Mouse (Mus musculus) fat pad, adult 2 months (tissue): ENCODE results near the gene Gzmm.

Source experiments
- DNase-seq: peaks from one replicate; pipeline ENCODE4 v3.0.0-alpha.2; 2011; ENCODE audit warnings: low read depth, low spot score; ENCODE audit errors: extremely low read depth

Gene Gzmm

DNA sequence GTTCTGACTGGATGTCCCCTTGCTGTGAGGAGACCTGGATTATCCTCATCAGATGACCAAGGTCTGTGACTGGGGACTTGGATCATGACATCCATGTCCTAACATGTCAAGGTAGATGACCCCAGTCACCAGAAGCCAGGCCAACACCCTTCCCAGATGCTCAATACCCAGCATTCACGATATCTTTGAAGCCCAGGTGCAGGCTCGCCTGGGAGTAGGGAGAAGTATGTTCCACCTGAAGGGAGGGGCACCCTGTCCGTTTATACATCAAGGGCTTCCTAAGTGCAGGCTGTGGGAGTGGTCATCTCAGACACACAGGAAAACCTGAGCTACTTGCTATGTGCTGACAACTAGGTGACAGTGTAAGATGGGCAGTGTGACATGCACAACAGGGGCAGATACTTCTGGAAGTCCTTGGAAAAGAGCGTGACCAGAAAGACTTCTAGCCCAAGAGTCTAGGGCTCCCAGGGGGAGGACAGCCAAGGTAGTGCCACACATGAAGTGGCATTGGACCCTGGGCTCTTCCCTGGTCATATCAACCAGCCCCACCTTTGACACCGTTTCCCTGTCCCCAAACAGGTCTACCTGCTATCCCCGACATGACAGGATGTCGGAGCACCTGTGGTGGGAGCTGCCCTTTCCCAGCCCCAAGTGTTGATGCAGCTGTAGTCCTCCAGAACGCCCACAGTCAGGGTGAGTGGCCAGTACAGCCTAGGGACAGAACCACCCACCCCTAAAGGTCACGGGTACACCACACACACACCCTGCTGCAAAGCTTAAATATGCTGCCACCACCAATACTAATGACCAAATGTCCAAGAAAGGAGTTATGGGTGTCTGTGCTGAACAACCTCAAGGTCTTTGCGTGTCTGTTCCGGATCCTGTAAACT, 8.0 kb upstream of the Gzmm start:
- DNase-seq: no peak

- DNase-seq: no peak
These were observed 7.1 kb upstream of the Gzmm start, which contains the start of gene Cdc34 for GRCm38 (mm10) chr10:79681591-79682245. Gene Cdc34 (plus strand): TSS chr10:79682195.

DNA sequence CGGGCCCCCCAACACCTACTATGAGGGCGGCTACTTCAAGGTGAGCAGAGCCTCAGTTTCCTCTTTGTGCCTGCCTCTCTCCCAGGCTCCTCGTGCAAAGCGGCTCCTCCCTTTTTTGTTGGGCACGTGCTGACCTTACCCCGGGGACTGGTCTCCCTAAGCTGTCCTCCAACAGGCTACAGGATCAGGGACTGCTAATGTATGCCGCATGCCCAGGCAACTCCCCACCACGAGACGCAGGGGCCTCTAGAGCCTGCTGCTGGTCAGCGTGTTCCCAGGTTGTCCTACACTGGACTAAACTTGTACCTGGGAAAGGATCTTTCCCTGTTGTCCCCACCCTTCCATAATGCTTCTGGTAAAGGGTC, 6.3 kb upstream of the Gzmm start:
- DNase-seq: no peak

DNA sequence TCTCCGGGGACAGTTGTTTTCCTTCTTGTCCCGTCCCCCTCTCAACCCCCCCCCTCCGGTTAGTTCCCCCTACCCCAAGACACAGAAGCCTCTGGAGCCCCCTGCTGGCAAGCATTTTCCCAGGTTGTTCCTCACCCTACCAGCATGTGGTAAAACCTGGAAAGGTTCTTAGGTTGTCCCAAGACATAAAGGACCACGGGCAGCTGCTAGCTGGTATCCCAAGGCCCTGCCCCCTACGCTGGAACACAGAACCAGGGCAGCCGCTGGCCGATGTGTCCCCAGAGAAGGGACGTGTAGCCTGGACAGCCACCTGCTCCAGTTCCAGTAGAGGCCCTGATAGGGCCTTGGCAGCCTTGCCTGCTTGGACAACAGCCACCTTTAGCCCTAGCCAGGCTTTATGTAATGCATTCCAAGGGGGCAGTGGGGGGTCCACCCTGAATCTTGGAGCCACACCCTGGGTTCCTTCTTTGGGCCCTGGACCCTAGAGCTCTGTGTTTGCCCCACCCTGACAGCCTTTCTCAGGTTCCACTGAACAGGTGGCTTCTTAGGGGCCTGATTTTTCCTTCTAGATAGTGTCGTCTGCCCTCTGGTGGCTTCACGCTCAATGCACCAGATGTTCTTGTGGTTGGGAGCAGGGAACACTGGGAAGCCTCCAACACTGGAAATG, 5.8 kb upstream of the Gzmm start:
- DNase-seq: no peak

DNA sequence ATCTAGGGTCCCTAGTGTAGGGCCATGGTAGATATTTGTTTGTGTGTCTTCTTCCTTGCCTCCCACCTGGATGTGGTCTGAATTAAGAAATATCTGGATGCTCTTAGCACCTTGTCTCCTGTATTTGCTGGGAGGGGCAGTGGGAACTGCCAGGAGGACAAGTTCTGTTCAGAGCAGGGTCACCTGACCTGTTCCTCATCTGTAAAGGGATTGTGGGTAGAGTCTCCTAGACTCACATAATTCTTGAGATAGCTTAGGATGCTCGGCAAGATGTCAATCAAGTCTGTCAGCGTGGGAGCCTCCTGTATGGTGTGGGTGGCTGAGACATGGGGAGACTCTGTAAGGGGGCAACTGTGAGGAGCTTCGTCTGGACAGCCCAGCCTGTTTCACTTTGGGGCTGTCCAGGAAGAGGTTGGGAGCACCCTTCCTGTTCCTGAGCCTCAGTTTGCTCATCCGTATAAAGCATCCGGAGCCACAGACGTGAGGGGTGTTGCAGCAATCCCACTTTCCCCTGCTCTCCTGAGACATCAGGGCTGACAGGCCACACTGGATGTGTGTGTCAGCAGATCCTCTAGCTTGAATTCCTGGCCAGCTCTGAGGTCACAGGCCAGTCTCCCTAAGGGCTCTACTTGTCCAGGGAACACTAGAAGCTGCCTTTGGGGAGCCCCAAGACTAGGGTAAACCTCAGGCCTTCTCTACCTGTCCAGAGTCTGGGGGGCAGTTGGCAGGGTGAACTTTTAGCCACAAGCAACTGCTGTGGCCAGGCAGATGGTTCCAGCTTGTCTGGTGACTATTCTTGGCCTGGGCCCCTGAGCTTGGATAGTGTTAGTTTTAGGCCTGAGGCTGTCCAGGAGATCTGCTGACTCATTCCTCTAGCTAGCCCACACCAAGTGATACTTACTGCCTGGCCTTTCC, 4.8 kb upstream of the Gzmm start:
- no peak for DNase-seq

- no peak for DNase-seq
These were observed 3.8 kb upstream of the Gzmm start for GRCm38 (mm10) chr10:79684770-79685600.

- DNase-seq: no peak
These were observed 2.6 kb upstream of the Gzmm start for GRCm38 (mm10) chr10:79686219-79686618.

- no peak for DNase-seq
These were observed 2.1 kb upstream of the Gzmm start for GRCm38 (mm10) chr10:79686691-79687090.

GRCm38 (mm10) chr10:79687513-79687912, 1.3 kb upstream of the Gzmm start:
- DNase-seq: no peak

DNA sequence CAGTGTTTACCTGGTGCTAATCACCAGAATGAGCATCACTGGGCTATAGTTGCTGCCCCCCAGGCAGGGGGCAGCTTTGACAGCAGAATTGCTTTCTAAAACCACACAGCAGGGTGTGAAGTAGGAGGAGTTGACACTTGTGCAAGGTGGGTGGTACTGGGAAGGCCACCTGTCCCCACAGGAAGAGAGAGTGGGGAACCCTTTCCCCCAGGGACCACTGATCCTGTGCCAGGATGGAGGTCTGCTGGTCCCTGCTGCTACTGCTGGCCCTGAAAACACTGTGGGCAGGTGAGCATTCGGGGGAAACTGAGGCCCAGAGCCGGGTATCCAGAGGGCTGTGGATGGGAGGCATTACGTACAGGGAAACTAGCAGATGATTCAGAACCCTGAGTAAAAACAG, 358 bp downstream of the Gzmm start:
- DNase-seq: no peak

DNA sequence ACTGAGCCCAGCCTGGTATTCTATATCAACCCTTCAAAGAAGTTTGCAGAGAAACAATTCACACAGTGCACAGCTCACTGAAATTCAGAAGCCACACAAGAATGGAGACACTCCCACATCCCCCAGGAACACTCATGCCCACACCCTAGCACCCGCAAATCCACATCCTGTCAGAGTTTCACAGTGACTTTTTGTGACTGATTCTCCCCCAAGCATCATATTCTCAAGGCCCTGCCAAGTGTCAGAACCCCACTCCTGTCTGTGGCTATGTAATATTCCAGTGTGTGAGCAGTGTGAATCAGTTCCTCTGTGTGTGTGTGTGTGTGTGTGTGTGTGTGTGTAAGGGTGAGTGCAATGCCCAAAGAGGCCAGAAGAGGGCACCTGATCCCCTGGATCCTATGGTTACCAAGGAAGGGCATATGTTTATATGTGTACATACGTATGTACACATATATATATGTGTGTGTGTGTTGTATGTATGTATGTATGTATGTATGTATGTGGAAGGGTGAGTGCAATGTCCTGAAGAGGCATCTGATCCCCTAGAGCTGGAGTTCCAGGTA, 3.2 kb downstream of the Gzmm start:
- DNase-seq: no peak

- no peak for DNase-seq
These were observed 5.0 kb downstream of the Gzmm start for GRCm38 (mm10) chr10:79693580-79694378.

GRCm38 (mm10) chr10:79694379-79694655, 5.5 kb downstream of the Gzmm start:
- DNase-seq: no peak

DNA sequence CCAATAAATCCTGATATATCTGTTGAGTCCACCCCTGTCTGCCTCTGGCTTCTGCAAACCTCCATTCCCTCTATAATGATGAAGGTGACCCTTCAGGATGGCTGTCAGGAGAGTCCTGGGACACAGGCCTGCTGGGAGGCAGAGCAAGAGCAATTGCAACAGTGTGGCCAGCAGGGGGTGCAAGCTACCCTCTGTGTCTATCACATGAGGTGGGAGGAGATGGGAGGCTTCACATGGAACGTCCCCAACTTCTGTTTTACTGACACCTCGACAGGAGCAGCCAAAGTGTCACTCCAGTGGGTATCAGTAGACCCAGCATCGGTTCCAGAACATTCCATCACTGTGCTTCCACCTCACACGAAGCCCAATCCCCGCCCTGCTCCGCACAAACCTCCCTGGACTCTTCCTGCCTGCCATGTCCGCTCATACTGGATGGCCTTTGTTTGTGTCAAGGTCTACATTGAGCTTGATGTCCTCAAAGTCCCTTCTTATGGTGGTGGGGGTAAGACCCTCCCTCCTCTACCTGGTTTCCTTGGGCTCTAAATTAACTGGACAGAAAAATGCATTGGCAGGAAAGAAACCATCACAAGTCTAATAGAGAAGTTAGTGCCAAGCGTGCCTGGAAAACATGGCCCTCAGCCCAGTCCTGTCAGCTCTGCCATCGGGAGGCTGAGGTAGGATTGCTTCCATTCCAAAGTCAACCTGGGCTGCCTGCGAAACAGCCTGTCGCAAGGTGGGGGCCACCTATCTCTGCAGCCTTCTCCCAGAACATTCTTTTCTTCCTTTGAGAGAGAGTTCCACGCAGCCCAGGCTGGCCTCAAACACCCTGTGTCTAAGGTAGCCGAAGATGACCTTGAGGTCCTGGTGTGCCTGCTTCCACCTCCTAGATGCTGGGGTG, 6.7 kb downstream of the Gzmm start:
- no peak for DNase-seq

GRCm38 (mm10) chr10:79696129-79696651, 7.4 kb downstream of the Gzmm start:
- DNase-seq: peak; percentile 86

DNA sequence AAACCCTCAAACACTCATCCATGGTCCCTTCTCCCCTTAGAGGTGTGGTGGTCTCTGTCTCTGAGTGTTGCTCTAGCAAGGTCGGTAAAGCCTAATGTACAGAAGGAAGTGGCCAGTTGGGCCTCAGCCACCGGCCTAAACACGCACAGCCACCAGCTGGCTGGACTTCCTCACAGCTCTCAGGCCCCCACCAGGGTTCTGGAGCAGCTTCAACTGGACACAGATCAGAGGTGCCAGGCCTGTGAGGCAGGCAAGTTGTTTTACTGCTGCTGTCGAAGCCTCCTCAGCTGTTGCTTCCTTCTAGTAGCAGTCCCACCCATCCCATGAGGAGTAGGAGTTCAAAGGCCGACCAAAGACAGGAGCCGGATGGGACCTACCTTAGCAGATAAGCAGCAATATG, 9.1 kb downstream of the Gzmm start:
- DNase-seq: no peak

GRCm38 (mm10) chr10:79698459-79698858, 9.6 kb downstream of the Gzmm start:
- no peak for DNase-seq

DNA sequence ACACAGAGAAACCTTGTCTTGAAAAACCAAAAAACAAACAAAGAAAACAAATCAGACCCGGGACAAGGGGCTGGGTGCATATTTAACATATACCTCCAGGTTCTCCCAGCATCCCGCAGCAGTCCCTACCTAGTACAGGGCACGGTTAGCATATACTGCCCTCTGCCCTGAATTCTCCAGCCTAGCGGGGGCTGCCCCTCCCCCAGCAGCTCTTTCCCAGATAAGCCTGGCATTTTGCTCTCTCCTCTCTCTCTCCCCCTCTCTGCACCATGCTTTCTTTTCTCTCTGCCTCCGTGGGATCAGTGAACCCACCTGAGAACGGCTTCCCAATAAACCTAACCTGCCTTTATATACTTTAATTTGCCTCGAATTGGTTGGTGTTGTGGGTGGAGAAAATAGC, 11.9 kb downstream of the Gzmm start:
- DNase-seq: no peak
